Mouse (Mus musculus): Measurements from ENCODE around the gene Dock4. TPM values are rescaled to one million over a fixed set of nuclear protein-coding genes. Genes with fewer than 3 reads are reported as not detected.

Dock4 gene
- polyA plus RNA-seq, 1 experiment from 2014 or later = 0.61 TPM

DNA sequence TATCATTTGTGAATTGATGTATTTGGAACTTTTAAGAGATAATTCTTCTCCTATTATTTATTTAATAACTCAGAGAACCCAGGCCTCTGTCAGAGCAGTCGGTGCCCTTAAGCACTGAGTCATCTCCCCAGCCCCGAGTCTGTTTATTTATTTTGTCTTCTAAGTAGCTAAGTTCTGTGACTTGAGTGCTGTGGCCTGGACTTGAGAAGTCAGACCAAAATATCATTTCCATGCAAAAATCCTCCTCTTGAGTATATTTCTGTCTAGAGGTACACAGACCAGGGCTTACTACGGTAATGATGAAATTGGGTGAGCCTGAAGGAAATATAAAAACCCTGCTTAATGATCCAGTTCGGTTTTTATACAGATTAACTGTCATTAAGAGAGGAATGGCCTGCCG is 52.1 kb downstream of the Dock4 start:
- DNase-seq (no peak), ATAC-seq (ENCODE audit: low read depth) (no peak)
- Histone ChIP-seq H3K9me3 (replicated peaks) (no peaks in the 10 kb centered on the region), H3K36me3 (no peaks in the 10 kb centered on the region), H3K27ac (no peak overlapping the region), H3K4me2 (no peak overlapping the region), H3K9ac (no peak overlapping the region), H3K4me3 (replicated peaks) (no peak overlapping the region), H3K4me1 (replicated peaks) (peaks cover 3% of the 10 kb centered on the region; the same call in 1 of the 2 replicates), H3K27me3 (no peaks in the 10 kb centered on the region)
- WGBS (ENCODE audit: insufficient replicate concordance) = 63% methylated on average over 5 of the region's 5 CpGs

DNA sequence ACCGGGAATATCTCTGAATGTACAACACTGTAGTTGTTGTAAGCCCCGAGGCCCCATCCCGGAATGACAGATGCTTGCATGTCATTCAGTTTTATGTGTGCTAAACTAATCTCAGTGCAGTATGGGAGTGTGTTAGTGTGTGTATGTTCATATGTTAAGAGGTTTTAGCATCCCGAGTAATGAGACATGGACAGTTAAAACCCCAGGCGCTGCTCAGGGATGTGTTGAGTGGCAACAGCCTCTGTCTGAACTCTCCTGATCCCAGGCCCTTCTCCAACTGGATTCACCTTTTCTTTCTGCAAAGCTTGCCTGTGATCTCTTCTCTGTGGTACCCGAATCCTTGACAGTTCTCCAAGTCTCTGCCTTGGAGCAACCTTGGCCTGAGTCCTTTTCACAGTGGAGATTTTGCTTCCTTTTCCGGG is 52.5 kb downstream of the Dock4 start:
- no peak overlapping the region for H3K27ac ChIP-seq
- no peaks in the 10 kb centered on the region for H3K36me3 ChIP-seq
- no peak for DNase-seq
- no peaks in the 10 kb centered on the region for H3K9me3 ChIP-seq (replicated peaks)
- H3K4me3 ChIP-seq (replicated peaks) = no peak overlapping the region
- H3K4me2 ChIP-seq = no peak overlapping the region
- ATAC-seq (ENCODE audit: low read depth) = no peak
- peaks cover 3% of the 10 kb centered on the region; the same call in 1 of the 2 replicates for H3K4me1 ChIP-seq (replicated peaks)
- H3K27me3 ChIP-seq = no peaks in the 10 kb centered on the region
- WGBS (ENCODE audit: insufficient replicate concordance) = 63% methylated on average over 7 of the region's 7 CpGs
- no peak overlapping the region for H3K9ac ChIP-seq

DNA sequence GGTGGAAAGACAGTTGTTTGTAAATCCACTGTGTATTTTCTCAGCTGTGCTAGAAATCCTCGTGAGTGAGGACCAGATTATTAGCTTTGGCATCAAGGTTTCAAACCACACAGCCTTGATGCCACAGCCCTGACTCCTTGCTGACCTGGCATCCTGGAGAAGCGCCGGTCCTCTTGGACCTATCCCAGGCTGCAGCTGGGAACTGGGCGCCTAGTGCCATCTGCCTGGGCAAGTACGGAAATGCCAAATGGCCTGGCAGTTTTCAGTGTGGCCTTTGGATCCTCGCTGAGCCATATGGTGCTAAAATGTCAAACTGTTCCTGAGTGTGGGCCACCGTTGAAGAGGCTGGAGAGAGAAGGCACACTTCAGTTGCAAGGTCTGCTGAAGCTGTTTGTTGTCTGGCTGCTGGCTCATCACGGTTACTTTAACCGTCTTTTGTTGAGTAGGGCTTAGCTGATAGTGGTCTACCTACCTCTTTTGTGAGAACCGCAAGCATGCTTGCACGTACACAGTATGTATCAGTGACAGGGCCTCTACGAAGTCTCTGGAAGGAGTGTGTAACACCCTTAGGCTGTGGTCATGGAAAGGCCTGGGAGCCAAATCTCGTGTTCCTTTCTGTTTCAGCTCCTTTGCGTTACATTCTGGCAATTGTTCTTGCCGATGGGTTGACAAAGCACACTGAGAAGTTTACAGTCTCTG is 53.3 kb downstream of the Dock4 start:
- Histone ChIP-seq H3K4me2 (no peak overlapping the region), H3K27me3 (no peaks in the 10 kb centered on the region), H3K9me3 (replicated peaks) (no peaks in the 10 kb centered on the region), H3K4me1 (replicated peaks) (peaks cover 3% of the 10 kb centered on the region; the same call in 1 of the 2 replicates), H3K9ac (no peak overlapping the region), H3K36me3 (no peaks in the 10 kb centered on the region), H3K27ac (no peak overlapping the region), H3K4me3 (replicated peaks) (no peak overlapping the region)
- 59% methylated on average over 15 of the region's 15 CpGs for WGBS (ENCODE audit: insufficient replicate concordance)
- ATAC-seq (ENCODE audit: low read depth) (no peak), DNase-seq (no peak)

DNA sequence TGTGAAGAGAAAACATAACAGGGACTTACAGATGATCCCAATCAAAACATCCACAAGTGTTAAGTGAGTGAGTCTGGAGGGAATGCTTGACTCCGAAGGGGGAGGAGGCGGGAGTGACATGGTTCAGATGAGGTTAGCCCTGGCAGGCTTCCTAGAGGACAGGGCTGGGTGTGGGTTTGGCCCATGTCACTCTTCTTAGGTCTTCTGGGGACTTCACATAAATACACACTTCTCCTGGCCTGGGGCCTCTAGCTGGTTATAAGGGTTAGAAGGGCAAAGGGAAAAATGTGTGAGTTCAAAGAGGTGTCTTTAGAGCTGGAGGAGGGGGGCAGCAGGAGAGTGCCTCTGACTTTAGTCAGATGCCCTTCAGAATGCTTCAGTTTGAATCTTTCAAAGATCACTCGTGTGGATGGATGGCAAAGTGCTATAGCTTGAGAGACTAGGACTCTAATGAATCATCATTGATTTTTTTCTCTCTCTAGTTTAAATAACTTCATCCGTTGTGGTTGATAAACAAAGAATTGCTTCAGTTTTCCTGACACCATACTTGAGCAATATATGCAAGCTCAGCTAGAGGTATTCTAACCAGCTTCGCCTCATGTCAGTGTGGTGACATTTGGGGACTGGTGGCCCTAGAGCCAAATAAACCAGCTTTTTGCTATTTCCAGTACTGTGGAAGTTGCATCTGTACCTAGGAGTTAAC is 54.0 kb downstream of the Dock4 start:
- H3K27ac ChIP-seq = no peak overlapping the region

DNA sequence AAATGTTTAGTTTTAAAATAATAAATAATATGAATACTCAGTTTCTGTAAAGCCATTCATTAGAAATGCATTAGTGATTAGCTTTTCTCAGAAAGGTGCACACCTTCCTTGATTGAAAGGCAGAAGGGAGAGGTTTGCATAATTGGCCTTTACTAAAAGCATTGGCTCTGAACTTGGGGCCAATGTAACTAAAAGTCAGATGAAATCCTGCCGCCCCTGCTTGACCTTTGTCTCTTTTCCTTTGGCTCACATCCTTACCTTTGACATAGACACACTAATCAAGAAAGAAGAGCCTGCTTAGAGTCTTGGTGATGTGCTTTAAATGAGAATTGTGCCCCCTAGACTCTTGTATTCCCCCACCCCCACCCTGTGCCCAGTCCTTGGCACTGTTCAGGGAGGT is 55.4 kb downstream of the Dock4 start:
- H3K9me3 ChIP-seq (replicated peaks) = no peaks in the 10 kb centered on the region
- no peak overlapping the region for H3K4me3 ChIP-seq (replicated peaks)
- 59% methylated on average over 1 of the region's 1 CpGs for WGBS (ENCODE audit: insufficient replicate concordance)
- H3K27ac ChIP-seq = no peak overlapping the region
- peaks cover 3% of the 10 kb centered on the region; the same call in 1 of the 2 replicates for H3K4me1 ChIP-seq (replicated peaks)
- H3K36me3 ChIP-seq = no peaks in the 10 kb centered on the region
- H3K4me2 ChIP-seq = no peak overlapping the region
- H3K27me3 ChIP-seq = no peaks in the 10 kb centered on the region
- H3K9ac ChIP-seq = no peak overlapping the region
- ATAC-seq (ENCODE audit: low read depth) = no peak
- no peak for DNase-seq

More for the DNA sequence above, 54.0 kb downstream of the Dock4 start:
- no peaks in the 10 kb centered on the region for H3K9me3 ChIP-seq (replicated peaks)
- no peak overlapping the region for H3K4me2 ChIP-seq
- no peak for DNase-seq
- no peak for ATAC-seq (ENCODE audit: low read depth)
- H3K4me3 ChIP-seq (replicated peaks) = no peak overlapping the region
- H3K36me3 ChIP-seq = no peaks in the 10 kb centered on the region
- H3K27me3 ChIP-seq = no peaks in the 10 kb centered on the region
- H3K9ac ChIP-seq = no peak overlapping the region
- H3K4me1 ChIP-seq (replicated peaks) = peaks cover 3% of the 10 kb centered on the region; the same call in 1 of the 2 replicates
- 54% methylated on average over 5 of the region's 5 CpGs for WGBS (ENCODE audit: insufficient replicate concordance)

DNA sequence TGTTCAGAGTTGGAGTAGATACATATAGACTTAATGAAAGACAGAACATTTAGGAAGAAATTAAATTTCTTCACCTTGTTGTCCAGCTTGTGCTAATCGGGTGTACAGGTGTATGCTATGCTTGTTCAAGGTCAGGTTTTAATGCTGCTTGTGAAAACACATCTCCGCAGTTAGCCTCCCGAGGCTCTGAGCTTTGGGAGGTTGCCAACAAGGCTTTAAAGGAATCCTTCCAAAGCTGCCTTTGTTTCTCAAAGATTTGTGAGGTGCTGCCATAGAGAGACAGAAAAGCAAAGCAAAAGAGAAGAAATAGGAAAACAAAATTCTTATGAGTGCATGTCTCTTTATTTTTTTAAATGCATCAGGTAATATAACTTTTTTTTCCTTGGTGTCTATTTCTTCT is 57.8 kb downstream of the Dock4 start:
- no peak for DNase-seq
- Histone ChIP-seq H3K4me3 (replicated peaks) (no peak overlapping the region), H3K4me2 (no peak overlapping the region), H3K4me1 (replicated peaks) (0 out of 2 replicates have a peak, but pooled peaks cover 3% of the 10 kb centered on the region), H3K27me3 (no peaks in the 10 kb centered on the region), H3K27ac (no peak overlapping the region), H3K9me3 (replicated peaks) (no peaks in the 10 kb centered on the region), H3K36me3 (no peaks in the 10 kb centered on the region), H3K9ac (no peak overlapping the region)
- ATAC-seq (ENCODE audit: low read depth) = no peak
- WGBS (ENCODE audit: insufficient replicate concordance) = 70% methylated on average over 3 of the region's 3 CpGs

DNA sequence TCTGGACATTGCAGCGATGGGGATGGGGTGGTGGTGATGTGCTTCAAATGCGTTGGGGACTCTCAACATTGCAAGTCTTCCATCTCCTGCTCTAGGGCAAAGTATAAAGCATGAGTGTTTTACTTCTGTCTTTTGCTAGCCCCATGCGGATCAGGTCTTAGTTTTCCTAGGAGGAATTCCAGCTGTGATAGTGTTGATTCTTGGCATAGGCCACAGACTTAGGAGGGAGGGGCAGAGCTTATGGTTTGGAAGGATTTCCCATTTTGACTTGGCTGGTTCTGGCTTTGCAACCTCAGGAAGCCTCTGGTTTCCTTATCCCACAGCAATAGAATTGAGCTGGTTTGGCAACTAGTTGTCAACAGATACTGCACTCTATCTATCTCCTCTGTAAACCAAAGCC is 58.9 kb downstream of the Dock4 start:
- H3K9ac ChIP-seq = no peak overlapping the region

DNA sequence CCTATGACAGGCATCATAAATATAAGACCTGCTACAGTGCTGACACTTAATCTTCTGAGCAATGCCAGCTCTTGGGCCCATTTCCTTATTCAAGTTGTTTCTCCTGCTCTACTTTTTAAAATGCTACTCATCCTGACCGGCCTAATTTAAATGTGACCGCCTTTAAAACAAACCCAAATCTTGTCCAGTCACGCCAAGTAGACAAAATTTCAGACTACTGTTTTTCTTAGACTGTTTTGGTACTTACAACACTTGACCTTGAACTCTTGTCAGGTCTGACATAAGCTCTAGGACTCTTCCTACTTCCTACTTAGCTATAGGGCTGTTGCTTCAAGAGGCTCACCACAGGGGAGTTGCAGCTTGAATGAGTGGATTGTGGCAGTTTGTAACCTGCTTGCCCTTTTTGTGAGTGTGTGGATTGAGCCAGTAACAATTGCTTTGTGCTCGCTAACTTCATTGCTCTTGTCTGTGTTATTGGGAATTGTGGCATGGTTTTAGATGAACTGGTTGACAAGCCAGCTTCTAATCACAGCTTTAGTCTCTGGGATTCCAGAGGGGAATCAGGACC is 62.2 kb downstream of the Dock4 start:
- H3K27ac ChIP-seq = no peak overlapping the region
- H3K4me3 ChIP-seq (replicated peaks) = no peak overlapping the region
- no peaks in the 10 kb centered on the region for H3K27me3 ChIP-seq
- H3K36me3 ChIP-seq = no peaks in the 10 kb centered on the region
- DNase-seq (no peak), ATAC-seq (ENCODE audit: low read depth) (no peak)
- no peak overlapping the region for H3K9ac ChIP-seq
- no peaks in the 10 kb centered on the region for H3K9me3 ChIP-seq (replicated peaks)
- no peaks in the 10 kb centered on the region for H3K4me1 ChIP-seq (replicated peaks)
- H3K4me2 ChIP-seq = no peak overlapping the region
- 69% methylated on average over 4 of the region's 4 CpGs for WGBS (ENCODE audit: insufficient replicate concordance)

More for the DNA sequence above, 58.9 kb downstream of the Dock4 start:
- H3K27ac ChIP-seq = no peak overlapping the region
- no peaks in the 10 kb centered on the region for H3K36me3 ChIP-seq
- no peaks in the 10 kb centered on the region for H3K27me3 ChIP-seq
- ATAC-seq (ENCODE audit: low read depth) (no peak), DNase-seq (no peak)
- H3K9me3 ChIP-seq (replicated peaks) = no peaks in the 10 kb centered on the region
- H3K4me3 ChIP-seq (replicated peaks) = no peak overlapping the region
- no peak overlapping the region for H3K4me2 ChIP-seq
- 0 out of 2 replicates have a peak, but pooled peaks cover under 1% of the 10 kb centered on the region for H3K4me1 ChIP-seq (replicated peaks)
- 64% methylated on average over 3 of the region's 3 CpGs for WGBS (ENCODE audit: insufficient replicate concordance)

DNA sequence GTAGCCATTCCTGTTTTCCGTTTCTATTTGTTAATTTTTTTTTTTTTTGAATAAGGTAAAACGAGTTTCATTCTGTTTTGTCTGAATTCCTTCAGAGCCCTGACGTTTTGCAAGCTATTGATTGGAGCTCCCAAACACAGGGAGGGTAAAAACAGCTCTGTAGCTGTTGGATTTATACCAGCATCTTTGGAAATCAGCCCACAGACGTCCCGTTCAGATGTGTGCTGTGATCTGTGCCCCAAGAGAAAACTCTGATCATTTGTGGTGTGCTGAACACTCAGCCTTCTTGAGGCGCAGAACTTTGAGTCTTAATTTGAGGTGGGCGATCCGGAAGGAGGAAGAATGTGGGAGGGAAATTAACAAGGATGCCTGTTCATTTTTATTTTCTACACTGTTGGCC is 62.7 kb downstream of the Dock4 start:
- Histone ChIP-seq H3K27ac (no peak overlapping the region), H3K9ac (no peak overlapping the region), H3K4me2 (no peak overlapping the region), H3K4me1 (replicated peaks) (no peaks in the 10 kb centered on the region), H3K4me3 (replicated peaks) (no peak overlapping the region), H3K9me3 (replicated peaks) (no peaks in the 10 kb centered on the region), H3K36me3 (no peaks in the 10 kb centered on the region), H3K27me3 (no peaks in the 10 kb centered on the region)
- WGBS (ENCODE audit: insufficient replicate concordance) = 49% methylated on average over 8 of the region's 8 CpGs
- ATAC-seq (ENCODE audit: low read depth) (no peak), DNase-seq (no peak)

DNA sequence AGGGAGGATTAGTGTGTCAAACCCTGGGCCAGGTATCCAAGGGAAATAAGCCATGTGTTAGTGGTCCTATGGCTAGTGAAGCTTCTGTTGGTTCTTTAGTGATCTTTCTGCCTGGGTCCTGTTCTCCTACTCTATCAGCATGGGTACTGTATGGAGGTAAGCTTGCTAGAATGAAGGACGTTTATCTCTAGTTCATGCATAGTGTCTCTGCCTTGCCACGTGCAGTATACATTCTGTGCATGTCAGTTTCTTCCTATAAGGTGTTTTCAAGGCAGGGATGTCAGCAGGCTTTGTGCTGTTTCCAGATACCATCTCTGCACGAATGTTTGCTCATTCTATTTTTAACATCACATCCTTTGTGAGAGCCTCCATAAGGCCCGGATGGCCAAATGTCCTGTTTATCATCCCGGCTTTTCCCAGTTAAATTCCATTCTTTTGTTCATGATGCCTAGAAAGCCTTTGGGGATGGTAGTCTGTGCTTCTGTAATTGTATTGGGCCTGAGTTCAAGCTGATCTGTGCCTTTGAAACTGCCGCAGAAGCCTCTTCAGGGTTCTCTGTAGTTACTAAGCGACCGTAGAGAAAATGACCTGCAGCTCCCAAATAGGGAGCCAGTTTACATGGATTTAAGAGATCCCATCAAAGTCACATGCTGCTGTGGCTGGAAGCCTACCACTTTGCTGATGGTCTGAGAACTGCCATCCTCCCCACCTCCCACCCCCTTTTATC is 66.1 kb downstream of the Dock4 start:
- H3K4me1 ChIP-seq (replicated peaks) = no peaks in the 10 kb centered on the region
- 55% methylated on average over 8 of the region's 8 CpGs for WGBS (ENCODE audit: insufficient replicate concordance)
- no peak for ATAC-seq (ENCODE audit: low read depth)
- no peak overlapping the region for H3K4me3 ChIP-seq (replicated peaks)
- DNase-seq = no peak
- no peaks in the 10 kb centered on the region for H3K9me3 ChIP-seq (replicated peaks)
- no peak overlapping the region for H3K27ac ChIP-seq
- H3K27me3 ChIP-seq = no peaks in the 10 kb centered on the region
- no peak overlapping the region for H3K9ac ChIP-seq
- no peaks in the 10 kb centered on the region for H3K36me3 ChIP-seq
- no peak overlapping the region for H3K4me2 ChIP-seq

DNA sequence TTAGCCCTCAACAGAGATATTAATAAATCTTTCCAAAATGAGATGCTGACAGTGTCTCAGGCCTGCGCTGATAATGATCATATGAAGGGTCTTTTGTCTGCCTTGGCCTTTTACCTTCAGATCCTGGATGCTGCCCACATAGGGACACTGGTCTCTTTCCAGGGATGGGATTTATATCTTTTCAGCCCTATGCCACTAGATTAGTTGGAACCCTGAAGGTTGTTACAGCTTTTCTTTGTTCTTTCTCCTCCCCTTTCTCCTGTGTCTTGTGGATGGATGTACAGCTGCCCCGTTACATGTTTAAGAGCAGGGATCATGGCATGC is 66.6 kb downstream of the Dock4 start:
- Histone ChIP-seq H3K4me1 (replicated peaks) (no peaks in the 10 kb centered on the region), H3K36me3 (no peaks in the 10 kb centered on the region), H3K4me3 (replicated peaks) (no peak overlapping the region), H3K4me2 (no peak overlapping the region), H3K27me3 (no peaks in the 10 kb centered on the region), H3K9ac (no peak overlapping the region), H3K9me3 (replicated peaks) (no peaks in the 10 kb centered on the region), H3K27ac (no peak overlapping the region)
- 72% methylated on average over 2 of the region's 2 CpGs for WGBS (ENCODE audit: insufficient replicate concordance)
- ATAC-seq (ENCODE audit: low read depth) (no peak), DNase-seq (no peak)

All from liver, embryonic 13.5 days (tissue).